Mouse (Mus musculus) forebrain, embryonic 14.5 days (tissue): ENCODE results near the gene Skp1a. TPM values are rescaled to one million over a fixed set of nuclear protein-coding genes. Genes with fewer than 3 reads are reported as not detected.

Source experiments
- ATAC-seq: fragments of 200-750 bp; cut with Nextera tagmentation; 2 replicates; pipeline ENCODE4 v1.8.0; 2017; ENCODE audit warnings: mild to moderate bottlenecking, moderate library complexity
- DNase-seq: peaks from one replicate; pipeline ENCODE4 v3.0.0-alpha.2; 2015; ENCODE audit warnings: low spot score
- H3K27ac ChIP-seq: fragments of 300-500 bp; sonication (generic); 2 replicates; pipeline ENCODE4 v1.5.1; 2014; ENCODE audit warnings: low read depth, mild to moderate bottlenecking, control low read depth, low read length, moderate library complexity
- H3K27me3 ChIP-seq: fragments of 300-500 bp; sonication (generic); replicated peaks from 2 replicates; pipeline ENCODE4 v1.6.1; 2014; ENCODE audit warnings: low read length, control low read depth, mixed read lengths; ENCODE audit not compliant: control insufficient read depth, insufficient read depth
- H3K36me3 ChIP-seq: fragments of 300-500 bp; sonication (generic); 2 replicates; pipeline ENCODE4 v1.6.1; 2014; ENCODE audit warnings: low read length, control low read depth; ENCODE audit not compliant: control insufficient read depth, insufficient read depth
- H3K4me1 ChIP-seq: fragments of 300-500 bp; sonication (generic); 2 replicates; pipeline ENCODE4 v1.6.1; 2014; ENCODE audit warnings: antibody characterized with exemption, low read length, control low read depth; ENCODE audit not compliant: control insufficient read depth, insufficient read depth
- H3K4me2 ChIP-seq: fragments of 300-500 bp; sonication (generic); 2 replicates; pipeline ENCODE4 v1.6.1; 2014; ENCODE audit warnings: mild to moderate bottlenecking, control low read depth, low read length
- H3K4me3 ChIP-seq: fragments of 300-500 bp; sonication (generic); 2 replicates; pipeline ENCODE4 v1.5.1; 2014; ENCODE audit warnings: low read depth, low read length, control low read depth
- H3K9ac ChIP-seq: fragments of 300-500 bp; sonication (generic); 2 replicates; pipeline ENCODE4 v1.6.1; 2014; ENCODE audit warnings: mild to moderate bottlenecking, low read length, control low read depth, moderate library complexity
- H3K9me3 ChIP-seq: fragments of 300-500 bp; sonication (generic); replicated peaks from 2 replicates; pipeline ENCODE4 v1.6.1; 2016; ENCODE audit warnings: low read length, control low read depth, mixed read lengths; ENCODE audit not compliant: control insufficient read depth
- WGBS: fragments of 180-500 bp; shearing (Covaris S2); extraction: QIAGEN DNeasy Blood & Tissue Kit; methylation state at CpG from one replicate; pipeline ENCODE4 v1.1.7; 2014; 5-methylcytosine and 5-hydroxymethylcytosine counted together
- polyA plus RNA-seq: library from polyadenylated mRNA; unstranded; fragments of >200 nt; fragmentation: Nextera tagmentation; extraction: Ambion mirVana; gene quantifications from 2 replicates; pipeline ENCODE4 v1.2.1, GENCODE M21; 2014

The Skp1a gene
- polyA plus RNA-seq, 1 experiment from 2014 or later = 1,258 TPM

- H3K27me3 ChIP-seq = no peaks in the 10 kb centered on the region
- H3K4me2 ChIP-seq = no peak overlapping the region
- H3K9ac ChIP-seq = no peak overlapping the region
- no peaks in the 10 kb centered on the region for H3K36me3 ChIP-seq
- H3K4me3 ChIP-seq = no peak overlapping the region
- DNase-seq (no peak), ATAC-seq (no peak)
- H3K27ac ChIP-seq = no peak overlapping the region
- WGBS = 91% methylated on average over 11 of the region's 11 CpGs
- no peaks in the 10 kb centered on the region for H3K4me1 ChIP-seq
- H3K9me3 ChIP-seq = no peaks in the 10 kb centered on the region
Observed at GRCm38 (mm10) chr11:52262338-52262737, 30.5 kb downstream of the Skp1a start.

- no peak for DNase-seq
- Histone ChIP-seq H3K4me2 (no peak overlapping the region), H3K27ac (no peak overlapping the region), H3K9ac (no peak overlapping the region), H3K27me3 (no peaks in the 10 kb centered on the region), H3K4me3 (no peak overlapping the region), H3K36me3 (no peaks in the 10 kb centered on the region), H3K9me3 (no peaks in the 10 kb centered on the region), H3K4me1 (no peaks in the 10 kb centered on the region)
- 77% methylated on average over 7 of the region's 7 CpGs for WGBS
- no peak for ATAC-seq
Observed at GRCm38 (mm10) chr11:52264871-52265270, 33.1 kb downstream of the Skp1a start.

GRCm38 (mm10) chr11:52265616-52266307 lies 34.0 kb downstream of the Skp1a start:
- DNase-seq (no peak), ATAC-seq (no peak)
- no peak overlapping the region for H3K9ac ChIP-seq
- no peaks in the 10 kb centered on the region for H3K9me3 ChIP-seq
- no peaks in the 10 kb centered on the region for H3K4me1 ChIP-seq
- no peak overlapping the region for H3K4me2 ChIP-seq
- no peaks in the 10 kb centered on the region for H3K36me3 ChIP-seq
- no peak overlapping the region for H3K4me3 ChIP-seq
- no peaks in the 10 kb centered on the region for H3K27me3 ChIP-seq
- 76% methylated on average over 12 of the region's 12 CpGs for WGBS
- H3K27ac ChIP-seq = no peak overlapping the region

GRCm38 (mm10) chr11:52267271-52267670 lies 35.5 kb downstream of the Skp1a start:
- WGBS = 87% methylated on average over 5 of the region's 5 CpGs
- no peaks in the 10 kb centered on the region for H3K9me3 ChIP-seq
- no peaks in the 10 kb centered on the region for H3K4me1 ChIP-seq
- ATAC-seq = no peak
- no peaks in the 10 kb centered on the region for H3K36me3 ChIP-seq
- no peak overlapping the region for H3K9ac ChIP-seq
- H3K27ac ChIP-seq = no peak overlapping the region
- no peak for DNase-seq
- no peaks in the 10 kb centered on the region for H3K27me3 ChIP-seq
- H3K4me3 ChIP-seq = no peak overlapping the region
- no peak overlapping the region for H3K4me2 ChIP-seq

GRCm38 (mm10) chr11:52268104-52268835 lies 36.5 kb downstream of the Skp1a start:
- Histone ChIP-seq H3K27ac (no peak overlapping the region), H3K9me3 (no peaks in the 10 kb centered on the region), H3K9ac (no peak overlapping the region), H3K27me3 (no peaks in the 10 kb centered on the region), H3K4me1 (no peaks in the 10 kb centered on the region), H3K4me2 (no peak overlapping the region), H3K4me3 (no peak overlapping the region), H3K36me3 (no peaks in the 10 kb centered on the region)
- DNase-seq (no peak), ATAC-seq (no peak)
- WGBS = 64% methylated on average over 7 of the region's 7 CpGs

GRCm38 (mm10) chr11:52269841-52270240 lies 38.0 kb downstream of the Skp1a start:
- DNase-seq = no peak
- H3K9ac ChIP-seq = no peak overlapping the region
- no peak overlapping the region for H3K4me3 ChIP-seq
- no peak for ATAC-seq
- no peak overlapping the region for H3K27ac ChIP-seq
- H3K27me3 ChIP-seq = no peaks in the 10 kb centered on the region
- WGBS = 69% methylated on average over 6 of the region's 6 CpGs
- H3K4me1 ChIP-seq = no peaks in the 10 kb centered on the region
- H3K36me3 ChIP-seq = no peaks in the 10 kb centered on the region
- H3K9me3 ChIP-seq = no peaks in the 10 kb centered on the region
- no peak overlapping the region for H3K4me2 ChIP-seq

- Histone ChIP-seq H3K9ac (no peak overlapping the region), H3K4me2 (no peak overlapping the region), H3K4me1 (no peaks in the 10 kb centered on the region), H3K27me3 (no peaks in the 10 kb centered on the region), H3K9me3 (no peaks in the 10 kb centered on the region), H3K4me3 (no peak overlapping the region), H3K27ac (no peak overlapping the region), H3K36me3 (no peaks in the 10 kb centered on the region)
- ATAC-seq = no peak
- 77% methylated on average over 8 of the region's 8 CpGs for WGBS
- no peak for DNase-seq
Observed at GRCm38 (mm10) chr11:52271765-52272495, 40.1 kb downstream of the Skp1a start.

GRCm38 (mm10) chr11:52272619-52273018 lies 40.8 kb downstream of the Skp1a start:
- no peak overlapping the region for H3K4me2 ChIP-seq
- no peak for DNase-seq
- H3K9me3 ChIP-seq = no peaks in the 10 kb centered on the region
- no peaks in the 10 kb centered on the region for H3K27me3 ChIP-seq
- 82% methylated on average over 6 of the region's 6 CpGs for WGBS
- ATAC-seq = no peak
- no peaks in the 10 kb centered on the region for H3K36me3 ChIP-seq
- no peaks in the 10 kb centered on the region for H3K4me1 ChIP-seq
- H3K27ac ChIP-seq = no peak overlapping the region
- no peak overlapping the region for H3K4me3 ChIP-seq
- no peak overlapping the region for H3K9ac ChIP-seq
